Mouse (Mus musculus): Measurements from ENCODE around the gene E130114P18Rik. TPM values are rescaled to one million over a fixed set of nuclear protein-coding genes. Genes with fewer than 3 reads are reported as not detected.

Gene E130114P18Rik
- total RNA-seq, 2 experiments from 2014 or later, result not detected

- intact Hi-C loops (cut with DNase I), result no loop called here
- no peak for DNase-seq
- Histone ChIP-seq H3K27ac (no peak overlapping the region), H3K4me3 (no peak overlapping the region)
- no peak for TF ChIP-seq CTCF (IDR thresholded peaks at IDR 0.05)
Measured at GRCm38 (mm10) chr4:97663922-97664321, 114.0 kb downstream of the E130114P18Rik start.

DNA sequence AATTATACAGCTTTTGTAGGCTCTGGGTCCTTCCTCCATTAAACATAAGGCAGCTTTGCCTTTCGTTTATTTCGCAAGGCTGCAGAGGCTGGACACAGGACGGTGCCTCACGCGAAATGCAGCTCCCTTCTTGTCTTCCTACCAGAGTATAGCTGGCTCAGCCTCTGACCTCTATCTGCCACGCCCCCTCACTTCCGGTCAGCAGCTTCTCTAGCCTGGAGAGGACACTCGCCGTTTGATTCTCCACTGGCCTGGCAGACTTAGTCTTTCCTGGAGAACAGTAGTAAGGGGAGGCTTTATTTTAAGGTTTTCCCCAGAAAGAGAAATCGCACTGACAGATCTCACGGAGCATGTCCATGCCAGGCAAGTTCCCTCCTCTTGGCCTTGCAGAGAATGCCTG is 115.0 kb downstream of the E130114P18Rik start:
- no peak for TF ChIP-seq CTCF (IDR thresholded peaks at IDR 0.05)
- intact Hi-C loops (cut with DNase I), result no loop called here
- H3K4me3 ChIP-seq, result no peak overlapping the region
- DNase-seq, result peak; percentile 18
- H3K27ac ChIP-seq, result no peak overlapping the region

GRCm38 (mm10) chr4:97661611-97662273 is 116.1 kb downstream of the E130114P18Rik start:
- H3K27ac ChIP-seq, result no peak overlapping the region
- intact Hi-C loops (cut with DNase I), result no loop called here
- no peak overlapping the region for H3K4me3 ChIP-seq
- DNase-seq, result no peak
- TF ChIP-seq CTCF (IDR thresholded peaks at IDR 0.05), result no peak

- H3K4me3 ChIP-seq, result no peak overlapping the region
- no peak for DNase-seq
- intact Hi-C loops (cut with DNase I), result no loop called here
- H3K27ac ChIP-seq, result no peak overlapping the region
- TF ChIP-seq CTCF (IDR thresholded peaks at IDR 0.05), result no peak
Measured at GRCm38 (mm10) chr4:97657586-97657985, 120.3 kb downstream of the E130114P18Rik start.

DNA sequence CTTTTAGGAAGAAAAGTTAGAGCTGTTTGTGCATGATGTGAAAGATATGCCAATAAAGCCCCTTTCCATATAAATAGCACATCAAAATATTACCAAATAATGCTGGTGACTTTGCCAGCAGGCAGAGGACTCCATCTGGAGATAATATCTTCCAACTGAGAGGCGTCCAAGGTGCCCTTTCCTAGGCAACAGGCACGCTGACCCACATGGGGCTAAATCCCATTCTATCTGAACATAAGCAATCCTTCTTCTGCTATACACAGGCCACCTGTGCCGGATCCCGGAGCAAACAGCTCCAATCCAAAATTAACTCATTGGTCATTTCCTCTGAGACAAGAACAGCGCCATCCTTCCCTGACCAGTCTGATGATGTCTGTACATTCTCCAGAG is 128.3 kb downstream of the E130114P18Rik start:
- intact Hi-C loops (cut with DNase I), result no loop called here
- DNase-seq, result no peak
- Histone ChIP-seq H3K4me3 (no peak overlapping the region), H3K27ac (0 out of 2 replicates have a peak overlapping the region, but pooled peaks have one; percentile 31)
- no peak for TF ChIP-seq CTCF (IDR thresholded peaks at IDR 0.05)

- intact Hi-C loops (cut with DNase I), result no loop called here
- H3K27ac ChIP-seq, result peak overlapping the region; percentile 31; the same call in 1 of the 2 replicates
- no peak overlapping the region for H3K4me3 ChIP-seq
- DNase-seq, result peak; percentile 36
- no peak for TF ChIP-seq CTCF (IDR thresholded peaks at IDR 0.05)
Measured at GRCm38 (mm10) chr4:97648825-97649625, 128.9 kb downstream of the E130114P18Rik start.

GRCm38 (mm10) chr4:97648436-97648707 is 129.5 kb downstream of the E130114P18Rik start:
- intact Hi-C loops (cut with DNase I), result no loop called here
- DNase-seq, result no peak
- Histone ChIP-seq H3K4me3 (no peak overlapping the region), H3K27ac (no peak overlapping the region)
- TF ChIP-seq CTCF (IDR thresholded peaks at IDR 0.05), result no peak

DNA sequence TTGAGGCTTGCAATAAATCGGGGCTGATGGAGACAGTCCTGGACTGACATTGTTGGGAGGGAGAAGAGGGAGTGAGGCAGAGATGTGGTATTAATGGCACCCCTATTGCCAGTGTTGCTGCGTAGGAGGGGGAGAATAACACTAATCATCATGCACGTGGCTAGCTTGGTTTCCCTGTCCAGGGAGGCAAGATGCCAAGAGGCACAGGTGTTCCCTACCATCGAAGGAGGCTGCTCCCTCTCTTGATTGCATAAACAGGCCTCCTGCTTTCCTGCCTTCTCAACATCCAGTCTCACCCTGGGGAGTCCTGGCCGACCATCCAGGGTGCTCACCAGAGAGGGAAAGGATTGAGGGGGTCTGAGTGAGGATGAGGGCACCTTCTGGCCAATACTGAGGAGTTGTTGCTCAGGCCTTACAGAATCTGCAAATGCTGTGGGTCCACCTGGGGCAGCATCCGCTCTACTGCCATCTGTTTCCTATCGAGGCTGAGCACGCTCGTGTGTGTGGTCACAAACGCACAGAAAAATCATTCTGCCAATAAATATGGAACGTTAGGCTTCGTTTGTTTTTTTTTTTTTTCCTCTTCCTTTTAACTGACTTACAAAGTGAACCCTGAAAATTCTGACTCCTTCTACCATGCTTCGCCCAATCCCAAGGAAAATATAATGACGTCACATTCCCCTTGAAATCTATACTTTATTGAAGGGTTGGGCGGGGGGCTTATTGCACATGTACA is 130.0 kb downstream of the E130114P18Rik start:
- Histone ChIP-seq H3K4me3 (no peak overlapping the region), H3K27ac (no peak overlapping the region)
- DNase-seq, result peak; percentile 23
- TF ChIP-seq CTCF (IDR thresholded peaks at IDR 0.05), result no peak
- intact Hi-C loops (cut with DNase I), result no loop called here

DNA sequence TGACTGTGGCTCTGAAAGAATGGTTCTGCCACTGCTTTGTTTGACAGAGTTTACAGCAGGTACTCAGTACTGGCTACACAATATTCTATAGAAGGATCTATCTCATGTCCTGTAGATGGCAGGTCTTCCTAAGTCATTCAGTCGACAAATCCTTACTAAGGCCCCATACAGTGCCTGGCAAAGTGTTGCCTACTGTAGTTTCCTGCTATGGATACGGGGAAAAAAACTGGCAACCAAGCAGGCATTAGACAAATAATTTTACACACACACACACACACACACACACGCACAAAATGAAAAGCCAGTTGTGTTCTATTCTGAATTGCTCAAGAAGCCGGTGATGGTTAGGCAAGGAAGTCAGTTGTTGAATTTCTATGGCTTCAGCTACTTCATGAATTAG is 130.6 kb downstream of the E130114P18Rik start:
- intact Hi-C loops (cut with DNase I), result no loop called here
- no peak for TF ChIP-seq CTCF (IDR thresholded peaks at IDR 0.05)
- Histone ChIP-seq H3K27ac (no peak overlapping the region), H3K4me3 (no peak overlapping the region)
- DNase-seq, result no peak

GRCm38 (mm10) chr4:97640385-97640784 is 137.5 kb downstream of the E130114P18Rik start:
- TF ChIP-seq CTCF (IDR thresholded peaks at IDR 0.05), result no peak
- Histone ChIP-seq H3K4me3 (no peak overlapping the region), H3K27ac (no peak overlapping the region)
- intact Hi-C loops (cut with DNase I), result no loop called here
- DNase-seq, result no peak

GRCm38 (mm10) chr4:97636569-97636968 is 141.3 kb downstream of the E130114P18Rik start:
- intact Hi-C loops (cut with DNase I), result no loop called here
- no peak for TF ChIP-seq CTCF (IDR thresholded peaks at IDR 0.05)
- no peak overlapping the region for H3K4me3 ChIP-seq
- no peak overlapping the region for H3K27ac ChIP-seq
- DNase-seq, result no peak

DNA sequence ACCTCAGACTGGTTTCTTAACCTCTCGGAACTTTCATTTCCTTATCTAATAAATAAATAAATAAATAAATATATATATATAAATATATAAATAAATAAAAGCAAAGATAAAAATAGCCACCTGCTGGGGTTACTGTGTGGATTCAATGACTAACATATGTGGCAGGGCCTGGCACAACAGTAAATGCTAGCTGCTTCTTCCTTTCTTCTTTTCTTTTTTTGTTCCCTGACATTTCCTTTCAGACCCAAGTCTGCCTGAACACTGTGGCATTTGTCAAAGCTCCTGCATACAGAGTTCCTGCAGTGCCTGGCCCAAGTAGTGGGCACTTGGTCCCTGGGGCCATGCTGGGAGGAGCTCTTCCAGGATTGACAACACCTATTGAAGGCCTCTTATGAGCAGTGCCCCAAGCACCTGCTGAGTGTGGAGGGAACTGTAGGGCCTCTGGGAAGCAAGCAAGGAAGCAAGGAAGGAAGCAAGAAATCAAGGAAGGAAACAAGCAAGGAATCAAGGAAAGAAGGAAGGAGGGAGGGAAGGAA is 142.1 kb downstream of the E130114P18Rik start:
- no peak for DNase-seq
- Histone ChIP-seq H3K4me3 (no peak overlapping the region), H3K27ac (no peak overlapping the region)
- no peak for TF ChIP-seq CTCF (IDR thresholded peaks at IDR 0.05)
- intact Hi-C loops (cut with DNase I), result no loop called here

DNA sequence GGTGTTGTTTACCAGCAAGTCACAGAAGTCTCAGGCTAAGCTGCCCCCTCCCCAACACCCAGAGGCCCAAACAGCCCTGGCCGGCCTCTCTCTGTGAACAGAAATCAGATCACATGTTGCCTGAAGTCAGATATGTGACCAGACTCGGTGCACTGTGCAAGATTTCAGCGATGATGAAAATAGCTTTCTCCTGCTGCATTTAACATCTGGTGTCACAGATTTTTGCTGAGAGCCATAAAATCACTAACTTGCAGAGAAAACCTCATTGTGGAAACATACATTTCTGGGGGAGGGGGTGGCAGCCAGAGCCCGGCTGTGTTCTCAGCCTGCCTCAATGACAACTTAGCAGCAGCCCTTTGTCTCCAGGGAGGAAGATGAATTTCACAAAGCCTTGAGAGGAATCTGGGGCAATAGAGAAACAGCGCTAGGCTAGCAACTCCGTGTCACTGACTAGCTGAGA is 142.6 kb downstream of the E130114P18Rik start:
- TF ChIP-seq CTCF (IDR thresholded peaks at IDR 0.05), result no peak
- H3K4me3 ChIP-seq, result no peak overlapping the region
- H3K27ac ChIP-seq, result no peak overlapping the region
- intact Hi-C loops (cut with DNase I), result no loop called here
- DNase-seq, result no peak
